Mouse (Mus musculus) layer of hippocampus, adult 18-20 months (tissue): ENCODE data around the gene Rfx8. TPM values are rescaled to one million over a fixed set of nuclear protein-coding genes. Genes with fewer than 3 reads are reported as not detected.
"Not testable (repeated sequence)": the region's sequence is repeated elsewhere in the genome, so short reads cannot be mapped to it uniquely, and the experiment has no call there.

Experiments used
- DNase-seq, 2 experiments: peaks; one replicate each; pipeline ENCODE4 v3.0.0; 2022; ENCODE audit warnings: low spot score in 2 of 2
- total RNA-seq, 2 experiments: library from RNA; stranded (reverse); gene quantifications; 2 replicates each; pipeline ENCODE4 v1.2.3; 2021

The Rfx8 gene
- total RNA-seq, 2 experiments from 2014 or later: 0.15 to 0.20 TPM

- no peak for DNase-seq
These were observed 26.0 kb downstream of the Rfx8 start for GRCm38 (mm10) chr1:39694756-39695155.

DNA sequence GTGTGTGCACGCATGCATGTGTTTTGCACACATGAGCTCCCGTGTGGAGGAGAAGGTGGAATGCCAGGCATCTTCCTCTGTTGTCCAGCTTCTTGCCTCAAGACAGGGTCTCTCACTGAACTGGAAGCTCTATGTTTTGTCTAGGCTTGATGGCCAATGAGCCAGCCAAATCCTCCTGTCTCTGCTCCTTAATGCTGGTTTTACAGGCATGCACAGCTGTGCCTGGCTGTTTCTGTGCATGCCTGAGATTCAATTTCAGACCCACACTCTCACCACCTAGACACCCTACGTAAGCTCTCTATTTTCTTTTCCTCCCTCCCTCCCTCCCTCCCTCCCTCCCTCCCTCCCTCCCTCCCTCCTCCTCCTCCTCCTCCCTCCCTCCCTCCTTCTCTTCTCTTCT, 28.8 kb downstream of the Rfx8 start:
- no peak for DNase-seq

DNA sequence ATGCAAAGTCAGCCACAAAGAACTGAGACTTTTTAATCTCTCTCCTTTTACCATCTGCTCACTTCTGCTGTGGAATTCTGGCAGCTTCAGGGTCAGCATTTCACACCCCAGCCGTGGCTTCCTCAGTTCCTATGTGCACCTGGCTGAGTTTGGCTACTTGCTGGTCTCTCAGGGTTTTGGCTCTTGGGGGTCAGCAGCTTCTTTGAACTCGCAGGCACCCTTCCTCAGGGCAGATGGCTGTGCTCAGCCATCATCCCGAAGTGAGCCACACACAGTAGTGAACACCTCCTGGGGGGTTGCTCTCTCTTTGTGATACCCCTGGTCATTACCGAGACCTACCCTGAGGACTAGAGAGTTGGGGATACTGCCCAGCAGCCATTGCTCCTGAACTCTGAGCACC, 29.7 kb downstream of the Rfx8 start:
- DNase-seq: no peak

DNA sequence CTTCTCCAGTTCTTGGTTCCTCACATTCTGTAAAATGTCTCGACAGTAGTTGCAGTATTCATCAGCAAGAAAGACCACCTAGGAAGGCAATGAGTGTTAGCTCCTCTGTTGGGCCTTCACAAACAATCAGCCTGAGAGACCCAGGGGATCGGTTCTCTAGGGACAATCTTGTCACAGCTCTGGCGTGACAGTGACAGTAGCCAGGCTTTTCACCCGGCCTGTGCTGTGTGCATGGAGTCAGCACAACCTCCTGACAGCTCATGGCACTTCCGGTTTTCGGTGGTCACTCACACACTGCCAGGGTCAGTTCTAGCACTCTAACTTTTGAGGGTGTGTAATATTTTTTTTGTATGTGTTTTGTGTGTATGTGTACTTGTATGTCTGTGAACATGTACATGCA, 32.2 kb downstream of the Rfx8 start:
- DNase-seq: no peak

DNA sequence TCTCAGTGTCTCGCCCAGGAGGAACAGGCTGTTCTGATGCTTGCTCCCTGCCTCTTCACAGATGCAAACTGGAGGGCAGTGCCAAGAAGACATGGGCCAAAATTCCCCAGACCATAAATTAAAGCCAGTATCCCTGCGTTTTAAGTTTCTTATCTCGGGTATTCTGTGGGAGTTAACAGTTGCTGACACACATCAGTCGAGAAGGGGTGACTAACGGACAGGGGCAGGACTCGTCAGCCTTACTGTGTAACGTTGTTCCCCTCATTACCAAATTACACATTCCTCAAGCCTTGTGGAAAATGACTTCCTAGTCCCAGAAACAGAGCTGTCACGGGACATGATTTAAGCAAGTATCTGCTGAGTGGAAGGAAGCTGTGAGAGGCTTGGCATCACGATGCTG, 33.5 kb downstream of the Rfx8 start:
- DNase-seq: no peak

GRCm38 (mm10) chr1:39685841-39686240, 35.0 kb downstream of the Rfx8 start:
- peak; percentile 62 to 87 for DNase-seq

GRCm38 (mm10) chr1:39681638-39682037, 39.2 kb downstream of the Rfx8 start:
- DNase-seq: no peak

GRCm38 (mm10) chr1:39680546-39680945, 40.3 kb downstream of the Rfx8 start:
- no peak for DNase-seq

GRCm38 (mm10) chr1:39678883-39679282, 41.9 kb downstream of the Rfx8 start:
- no peak for DNase-seq

- DNase-seq: no peak
These were observed 44.4 kb downstream of the Rfx8 start for GRCm38 (mm10) chr1:39676221-39676876.

DNA sequence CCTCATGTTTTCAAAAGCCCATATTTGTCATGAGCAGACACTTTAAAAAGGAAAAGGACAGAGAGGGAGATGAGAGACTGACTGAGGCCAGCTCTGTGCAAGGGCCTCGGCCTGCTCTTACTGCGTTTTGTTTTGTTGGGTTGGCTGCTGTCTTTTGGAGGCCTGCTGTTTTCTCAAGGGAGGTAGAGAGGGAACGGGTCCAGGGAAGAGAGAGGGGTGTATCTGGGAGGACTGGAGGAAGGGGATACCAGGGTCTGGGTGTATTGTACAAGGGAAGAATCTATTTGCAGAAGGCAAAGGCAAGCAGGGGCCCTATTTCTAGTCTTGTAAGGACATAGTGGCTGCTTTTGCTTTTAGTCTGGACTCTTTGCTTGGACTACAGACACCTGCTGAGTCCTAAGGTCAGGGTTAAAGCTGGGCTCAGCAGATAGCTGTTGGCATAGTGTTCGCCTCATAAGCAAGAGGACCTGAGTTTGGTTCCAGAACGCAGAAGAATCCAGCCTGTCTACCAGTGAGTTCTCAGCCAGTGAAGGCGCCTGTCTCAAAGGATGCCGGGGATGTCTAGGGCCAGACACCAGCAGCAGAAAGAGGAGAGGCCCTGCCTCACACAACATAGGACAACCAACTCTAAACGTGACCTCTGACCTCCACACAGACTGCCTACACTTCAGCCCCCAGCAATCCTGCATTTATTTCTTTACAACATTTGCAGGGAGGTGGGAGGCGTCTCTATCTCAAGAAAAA, 48.3 kb downstream of the Rfx8 start:
- DNase-seq: no peak

- no peak for DNase-seq
These were observed 50.4 kb downstream of the Rfx8 start for GRCm38 (mm10) chr1:39670211-39670935.

DNA sequence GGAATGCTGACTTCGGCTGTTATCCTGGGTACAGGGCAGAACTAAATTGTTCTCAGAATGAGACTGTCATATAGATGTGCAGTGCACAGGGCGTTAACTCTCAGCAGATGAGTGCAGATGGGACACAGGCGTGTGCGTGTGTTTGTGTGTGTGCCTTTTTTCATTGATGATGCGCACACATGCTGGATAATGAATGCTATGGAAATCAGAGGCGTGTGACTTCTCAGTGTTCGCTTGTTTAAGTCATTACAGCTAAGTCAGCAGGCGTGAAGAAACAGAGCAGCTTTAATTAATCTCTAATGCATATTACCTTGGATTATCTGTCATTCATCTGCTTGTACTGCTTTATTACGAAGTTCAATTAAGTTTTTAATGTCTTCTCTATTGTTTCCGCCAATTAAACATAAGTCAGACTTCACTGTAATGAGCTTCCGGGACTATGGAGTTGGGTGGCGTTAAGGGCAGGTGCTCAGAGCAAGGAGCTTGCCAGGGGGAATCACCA, 54.0 kb downstream of the Rfx8 start:
- DNase-seq: no peak

DNA sequence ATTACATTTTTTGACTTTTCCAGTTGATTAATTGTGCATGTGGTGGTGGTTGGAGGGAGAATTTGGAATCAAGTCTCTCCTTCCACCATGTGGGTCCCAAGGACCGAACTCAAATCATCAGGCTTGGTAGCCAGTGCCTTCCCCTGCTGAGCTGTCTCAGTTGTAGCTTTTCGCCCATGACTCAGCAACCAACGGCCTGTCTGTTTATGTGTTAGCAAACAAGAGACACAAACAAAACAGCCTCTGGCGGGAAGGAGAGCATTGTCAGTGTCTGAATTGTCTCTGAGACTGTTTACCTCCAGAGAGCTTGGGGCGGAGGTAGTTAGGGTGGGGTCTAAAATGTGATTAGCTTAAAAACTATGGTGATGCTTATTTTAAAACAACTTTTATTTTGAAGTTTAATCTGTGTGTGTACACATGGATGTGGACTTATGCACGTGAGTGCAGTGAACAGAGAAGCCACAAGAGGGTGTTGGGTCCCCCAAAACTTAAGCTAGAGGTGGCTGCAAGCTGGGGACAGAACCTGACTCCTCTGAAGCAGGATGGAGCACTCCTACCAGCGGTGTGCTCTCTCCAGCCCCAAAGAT, 56.7 kb downstream of the Rfx8 start:
- DNase-seq: no peak

- DNase-seq: no peak
These were observed 57.7 kb downstream of the Rfx8 start for GRCm38 (mm10) chr1:39663050-39663449.

GRCm38 (mm10) chr1:39656976-39657529, 63.7 kb downstream of the Rfx8 start:
- no peak for DNase-seq

DNA sequence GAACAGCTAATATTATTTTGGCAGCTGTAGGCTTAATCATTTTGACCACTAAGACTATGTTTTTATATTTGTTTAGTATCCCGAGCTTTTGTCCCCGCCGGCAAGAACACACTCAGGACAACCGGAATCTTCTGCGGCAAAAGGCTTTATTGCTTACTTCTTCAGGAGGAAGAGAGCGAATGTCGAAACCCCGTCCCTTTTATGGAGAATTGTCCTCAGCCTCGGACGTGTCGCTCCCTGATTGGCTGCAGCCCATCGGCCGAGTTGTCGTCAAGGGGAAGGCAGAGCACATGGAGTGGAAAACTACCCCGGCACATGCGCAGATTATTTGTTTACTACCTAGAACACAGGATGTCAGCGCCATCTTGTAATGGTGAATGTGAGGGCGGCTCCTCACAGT, 65.9 kb downstream of the Rfx8 start:
- not testable (repeated sequence) for DNase-seq

DNA sequence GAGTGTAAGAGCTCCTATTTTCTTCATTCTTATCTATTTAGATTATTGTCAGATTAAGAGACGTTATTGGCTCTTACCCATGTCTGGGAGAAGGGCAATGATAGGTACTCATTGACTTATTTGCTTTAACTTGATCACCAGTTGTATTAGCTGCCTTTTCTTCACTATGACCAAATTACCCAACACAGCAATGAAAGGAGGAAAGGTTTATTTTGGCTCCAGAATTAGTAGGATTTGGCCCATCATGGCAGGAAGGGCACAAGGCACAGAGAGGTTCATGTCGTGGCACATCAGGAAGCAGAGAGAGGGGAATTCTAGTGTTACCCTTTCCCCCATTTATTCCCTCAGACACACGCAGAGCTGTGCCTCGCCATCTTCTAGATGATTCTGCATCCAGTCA, 67.8 kb downstream of the Rfx8 start:
- DNase-seq: no peak

- DNase-seq: peak; percentile 71 to 83
These were observed 69.6 kb downstream of the Rfx8 start, which contains the start of gene Creg2 for GRCm38 (mm10) chr1:39651241-39651548. Gene Creg2, minus strand, starts transcription at chr1:39651474.

- DNase-seq: peak; percentile 69 to 80
These were observed 70.2 kb downstream of the Rfx8 start for GRCm38 (mm10) chr1:39650435-39651240.
